Mouse (Mus musculus): ENCODE measurements around the gene Gfer. TPM values are rescaled to one million over a fixed set of nuclear protein-coding genes. Genes with fewer than 3 reads are reported as not detected.

Gfer gene
- total and polyA plus RNA-seq, 3 experiments = 83.0 to 86.8 TPM; not detected in 1

DNA sequence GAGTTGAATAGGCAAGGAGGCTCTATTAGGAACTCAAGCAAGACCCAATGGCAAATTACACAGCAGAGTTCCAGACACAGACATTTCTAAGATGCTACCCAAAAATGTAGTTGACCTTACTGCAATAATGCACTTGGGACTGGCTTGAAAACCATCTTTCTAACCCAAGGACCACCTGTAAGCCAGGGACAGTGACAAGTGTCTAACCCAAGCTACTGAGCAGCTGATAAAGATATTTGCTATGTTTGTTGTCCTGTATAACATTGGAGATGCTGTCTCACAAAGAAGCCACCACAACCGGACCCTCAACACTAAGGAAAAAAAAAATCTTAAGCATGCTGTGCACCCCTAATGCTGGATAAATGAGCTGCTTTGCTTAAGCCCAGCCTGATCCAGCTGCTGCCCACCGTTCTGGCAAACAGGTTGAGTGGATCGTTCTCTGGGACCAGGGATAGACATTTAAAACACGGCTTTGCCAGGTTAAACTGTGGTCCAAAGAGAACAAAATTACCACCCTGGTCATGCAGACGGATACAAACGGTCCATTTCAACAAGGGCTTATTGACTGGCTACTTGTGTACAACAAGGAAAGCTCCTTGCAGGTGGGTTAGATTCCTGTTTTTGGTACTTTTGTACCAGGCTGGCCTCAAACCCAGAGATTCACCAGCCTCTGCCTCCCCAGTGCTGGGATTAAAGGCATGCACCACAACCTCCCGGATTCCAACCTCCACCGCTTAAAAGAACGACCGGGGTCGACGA lies 27.3 kb upstream of the Gfer start (continued):
- TF ChIP-seq UBTF (IDR thresholded peaks at IDR 0.05; ENCODE audit: borderline replicate concordance, insufficient read depth, low read depth, low read length) (no peak), POLR2A (IDR thresholded peaks at IDR 0.05; ENCODE audit: control insufficient read depth in 1 of 2, insufficient read depth in 1 of 2, low read depth in 1 of 2, low read length in 2 of 2, poor library complexity in 1 of 2) (no peak), MAFK (IDR thresholded peaks at IDR 0.05; ENCODE audit: borderline replicate concordance, low read depth, low read length) (no peak), POLR2AphosphoS2 (IDR thresholded peaks at IDR 0.05; ENCODE audit: low read length) (no peak; the same call in 1 of the 2 replicates), SIN3A (IDR thresholded peaks at IDR 0.05; ENCODE audit: low read length) (peak; percentile 10; the same call in 1 of the 2 replicates), TCF12 (IDR thresholded peaks at IDR 0.05; ENCODE audit: low read depth, low read length) (no peak), MEF2A (IDR thresholded peaks at IDR 0.05; ENCODE audit: extremely low read depth, insufficient replicate concordance, low read depth, low read length, poor library complexity, severe bottlenecking) (no peak), ELF1 (IDR thresholded peaks at IDR 0.05; ENCODE audit: low read depth, low read length) (no peak), ZNF384 (IDR thresholded peaks at IDR 0.05; ENCODE audit: low read depth, low read length) (peak; percentile 24; the same call in 1 of the 2 replicates), NRF1 (IDR thresholded peaks at IDR 0.05; ENCODE audit: insufficient read depth, low read depth, low read length, poor library complexity, severe bottlenecking) (no peak; the same call in 1 of the 2 replicates)

DNA sequence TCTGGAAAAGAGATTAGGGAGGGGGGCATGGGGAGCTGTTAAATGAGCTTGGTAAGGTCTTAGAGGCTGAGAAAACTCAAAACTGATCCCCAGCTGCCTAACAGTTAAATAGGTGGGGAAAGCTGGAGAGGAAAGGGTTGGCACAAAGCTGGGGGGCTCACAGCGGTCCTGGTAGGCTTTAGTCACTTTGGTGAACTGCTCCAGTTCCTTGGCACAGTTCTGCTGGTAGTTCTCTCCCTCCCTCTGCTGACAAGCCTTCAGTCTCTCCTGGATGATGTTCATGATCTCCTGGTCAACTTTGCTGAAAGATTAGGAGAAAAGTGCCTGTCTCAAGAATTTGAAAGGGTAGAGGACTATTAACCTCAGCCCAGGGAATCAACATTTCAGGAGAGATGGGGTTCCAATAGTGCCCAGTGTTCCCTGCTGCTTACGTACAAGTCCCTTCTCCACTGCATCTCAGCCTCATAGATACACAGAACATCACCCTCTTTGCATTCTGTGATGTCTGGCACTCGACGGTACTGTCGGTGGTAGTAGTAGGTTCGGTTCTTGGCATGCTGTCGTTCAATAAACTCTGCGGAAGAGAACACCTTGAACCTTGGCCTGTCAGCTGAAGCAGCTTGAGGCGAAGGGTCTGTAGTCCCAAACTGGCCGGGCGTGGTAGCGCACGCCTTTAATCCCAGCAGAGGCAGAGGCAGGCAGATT lies 26.4 kb upstream of the Gfer start:
- Histone ChIP-seq H3K79me2 (ENCODE audit: control insufficient read depth, insufficient read depth, low read length, poor library complexity) (peaks cover 51% of the 10 kb centered on the region), H3K36me3 (ENCODE audit: control insufficient read depth in 1 of 2, insufficient read depth in 2 of 2, low read length in 2 of 2) (peaks cover 5 to 15% of the 10 kb centered on the region in 2 experiments; a peak in 3 of 4 replicates), H3K4me3 (ENCODE audit: control insufficient read depth in 1 of 2, insufficient read depth in 1 of 2, low read depth in 2 of 2, low read length in 2 of 2) (peak overlapping the region; percentile 69 to 70), H3K9ac (ENCODE audit: control insufficient read depth, low read depth, low read length, poor library complexity, severe bottlenecking) (peak overlapping the region; percentile 79), H3K27ac (ENCODE audit: control insufficient read depth, low read depth, low read length) (peak overlapping the region; percentile 65), H3K9me3 (replicated peaks; ENCODE audit: insufficient read depth, low read length) (no peaks in the 10 kb centered on the region), H3K27me3 (ENCODE audit: control insufficient read depth in 1 of 2, insufficient read depth in 2 of 2, low read length in 2 of 2) (no peaks in the 10 kb centered on the region), H3K4me1 (ENCODE audit: control insufficient read depth in 1 of 2, insufficient read depth in 2 of 2, low read length in 2 of 2) (peaks cover 0 to 14% of the 10 kb centered on the region in 2 experiments; a peak in 3 of 4 replicates)
- peak; percentile 76 for DNase-seq (ENCODE audit: low read depth, low spot score)
- no peak for TF ChIP-seq RAD21 (IDR thresholded peaks at IDR 0.05; ENCODE audit: low read depth, low read length)
- TF ChIP-seq GABPA (IDR thresholded peaks at IDR 0.05; ENCODE audit: low read depth, low read length) = no peak
- TF ChIP-seq BHLHE40 (IDR thresholded peaks at IDR 0.05; ENCODE audit: borderline replicate concordance, low read depth, low read length) = no peak
- peak; percentile 83; the same call in 1 of the 2 replicates for TF ChIP-seq POLR2AphosphoS5 (IDR thresholded peaks at IDR 0.05; ENCODE audit: borderline replicate concordance, low read depth, low read length)
- TF ChIP-seq ZC3H11A (IDR thresholded peaks at IDR 0.05; ENCODE audit: low read depth, low read length) = no peak
- no peak for TF ChIP-seq EP300 (IDR thresholded peaks at IDR 0.05; ENCODE audit: low read depth in 1 of 2, low read length in 2 of 2)
- TF ChIP-seq CTCF (IDR thresholded peaks at IDR 0.05 in 2 of 3, conservative IDR thresholded peaks at IDR 0.05 in 1 of 3; ENCODE audit: control insufficient read depth in 1 of 3, insufficient read depth in 1 of 3, low read depth in 2 of 3, low read length in 3 of 3, poor library complexity in 1 of 3, severe bottlenecking in 1 of 3) = no peak
- TF ChIP-seq ETS1 (IDR thresholded peaks at IDR 0.05; ENCODE audit: low read depth, low read length) = no peak
- no peak for TF ChIP-seq MYC (IDR thresholded peaks at IDR 0.05; ENCODE audit: low read depth, low read length)
- TF ChIP-seq MAX (IDR thresholded peaks at IDR 0.05; ENCODE audit: low read length) = peak; percentile 5; the same call in 1 of the 2 replicates
- TF ChIP-seq USF2 (IDR thresholded peaks at IDR 0.05; ENCODE audit: borderline replicate concordance in 1 of 2, insufficient read depth in 1 of 2, low read depth in 1 of 2, low read length in 2 of 2) = no peak
- no peak for TF ChIP-seq ZKSCAN1 (IDR thresholded peaks at IDR 0.05; ENCODE audit: low read depth, low read length)
- TF ChIP-seq KAT2A (conservative IDR thresholded peaks at IDR 0.05; ENCODE audit: low read depth, low read length) = no peak
- no peak for TF ChIP-seq E2F4 (IDR thresholded peaks at IDR 0.05; ENCODE audit: borderline replicate concordance, low read depth, low read length)
- peak; percentile 94 for TF ChIP-seq POLR2AphosphoS2 (IDR thresholded peaks at IDR 0.05; ENCODE audit: low read length)
- TF ChIP-seq UBTF (IDR thresholded peaks at IDR 0.05; ENCODE audit: borderline replicate concordance, insufficient read depth, low read depth, low read length) = no peak
- TF ChIP-seq GATA1 (IDR thresholded peaks at IDR 0.05; ENCODE audit: low read depth, low read length) = no peak
- TF ChIP-seq POLR2A (IDR thresholded peaks at IDR 0.05; ENCODE audit: control insufficient read depth in 1 of 2, insufficient read depth in 1 of 2, low read depth in 1 of 2, low read length in 2 of 2, poor library complexity in 1 of 2) = peak; percentile 24 to 79; a peak in 3 of 4 replicates
- TF ChIP-seq MAFK (IDR thresholded peaks at IDR 0.05; ENCODE audit: borderline replicate concordance, low read depth, low read length) = no peak
- no peak for TF ChIP-seq MEF2A (IDR thresholded peaks at IDR 0.05; ENCODE audit: extremely low read depth, insufficient replicate concordance, low read depth, low read length, poor library complexity, severe bottlenecking)
- peak; percentile 1; the same call in 1 of the 2 replicates for TF ChIP-seq SMC3 (IDR thresholded peaks at IDR 0.05; ENCODE audit: low read depth, low read length)
- peak; percentile 79 for TF ChIP-seq ZMIZ1 (IDR thresholded peaks at IDR 0.05; ENCODE audit: low read depth, low read length)
- no peak for TF ChIP-seq TAL1 (IDR thresholded peaks at IDR 0.05; ENCODE audit: low read length)
- TF ChIP-seq CHD2 (IDR thresholded peaks at IDR 0.05; ENCODE audit: low read length) = no peak; the same call in 1 of the 2 replicates
- no peak for TF ChIP-seq ZNF384 (IDR thresholded peaks at IDR 0.05; ENCODE audit: low read depth, low read length)
- no peak for TF ChIP-seq ELF1 (IDR thresholded peaks at IDR 0.05; ENCODE audit: low read depth, low read length)

Measured in MEL (cell line).